Mouse (Mus musculus): ENCODE measurements around the gene Mcts1.

Mcts1 gene

DNA sequence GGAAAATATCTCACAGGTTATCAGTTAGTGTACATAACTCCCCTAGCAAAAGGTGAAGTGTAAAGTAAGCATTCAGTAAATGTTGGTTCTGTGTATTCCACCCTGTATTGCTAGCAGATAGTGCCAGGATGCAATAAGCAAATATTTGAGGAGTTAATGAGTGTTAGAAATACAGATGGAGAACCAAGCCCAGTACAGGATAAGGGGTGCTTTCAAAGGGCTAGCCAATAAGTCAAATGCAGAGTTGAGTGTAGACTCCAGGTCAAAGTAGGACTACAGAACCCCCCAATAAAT lies 35.2 kb downstream of the Mcts1 start:
- TF ChIP-seq GATA4 (IDR thresholded peaks at IDR 0.05; ENCODE audit: insufficient replicate concordance, low read length): no peak

DNA sequence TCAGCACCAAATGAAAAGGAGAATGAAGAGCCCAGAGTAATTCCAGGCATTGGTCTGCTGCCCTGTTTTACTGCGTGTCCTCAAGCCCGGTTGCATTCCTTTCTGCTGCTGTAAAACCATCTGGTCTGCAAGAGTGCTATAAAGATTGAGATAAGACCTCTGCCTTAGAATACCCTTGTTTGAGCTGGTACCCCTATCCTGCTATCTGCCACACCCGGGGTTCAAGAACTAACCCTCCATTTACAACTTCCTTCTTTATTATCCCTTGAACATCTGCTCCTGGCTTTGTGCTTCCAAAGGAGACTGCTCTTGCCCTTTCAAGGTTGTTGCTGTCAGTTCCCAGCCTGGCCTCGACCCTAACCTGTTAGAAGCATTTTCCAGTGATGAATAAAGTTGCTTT lies 41.1 kb downstream of the Mcts1 start:
- TF ChIP-seq GATA4 (IDR thresholded peaks at IDR 0.05; ENCODE audit: insufficient replicate concordance, low read length): no peak

DNA sequence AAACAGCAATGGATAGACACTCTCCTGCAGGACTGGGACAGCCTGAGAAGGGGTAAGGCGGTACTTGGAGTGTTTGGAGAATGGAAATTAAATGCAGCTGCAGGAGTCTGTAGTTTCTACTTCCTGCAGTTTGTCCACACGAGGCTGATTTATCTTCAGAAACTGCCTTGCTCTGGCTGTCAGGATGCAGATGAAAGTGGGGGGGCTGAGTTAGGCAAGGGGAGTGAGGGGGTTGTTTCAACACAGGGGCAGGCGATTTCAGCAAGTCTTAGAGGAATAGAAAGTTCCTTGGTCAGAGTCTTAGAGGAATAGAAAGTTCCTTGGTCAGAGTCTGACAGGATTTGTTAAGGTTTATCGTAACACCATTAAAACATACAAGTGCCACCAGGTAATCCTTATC lies 41.8 kb downstream of the Mcts1 start:
- no peak for TF ChIP-seq GATA4 (IDR thresholded peaks at IDR 0.05; ENCODE audit: insufficient replicate concordance, low read length)

DNA sequence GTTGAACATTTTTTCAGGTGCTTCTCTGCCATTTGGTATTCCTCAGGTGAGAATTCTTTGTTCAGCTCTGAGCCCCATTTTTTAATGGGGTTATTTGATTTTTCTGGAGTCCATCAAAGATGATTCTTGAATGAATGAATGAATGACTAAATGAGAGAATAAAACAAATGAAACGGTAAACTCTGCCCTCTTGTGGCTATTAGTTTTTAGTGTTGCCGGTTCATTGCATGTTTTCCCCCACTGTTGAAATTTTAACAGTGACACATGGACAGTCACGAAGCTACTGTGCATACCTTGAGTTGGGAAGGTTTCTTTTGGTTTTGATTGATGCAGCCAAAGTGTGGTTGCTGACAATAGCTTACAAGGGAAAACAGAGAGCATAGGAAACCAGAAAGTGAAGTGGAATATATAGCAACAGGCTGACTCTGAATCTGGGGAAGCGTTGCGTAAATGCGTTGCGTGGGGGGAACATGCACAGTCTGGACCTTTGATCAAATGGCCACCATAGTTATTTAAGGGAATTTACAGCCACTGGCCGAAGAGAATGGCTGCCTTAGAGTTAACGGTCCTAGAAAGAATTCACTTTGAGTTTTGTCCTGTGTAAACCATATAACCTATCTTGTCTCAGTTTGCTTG lies 50.1 kb downstream of the Mcts1 start:
- no peak for TF ChIP-seq GATA4 (IDR thresholded peaks at IDR 0.05; ENCODE audit: insufficient replicate concordance, low read length)

DNA sequence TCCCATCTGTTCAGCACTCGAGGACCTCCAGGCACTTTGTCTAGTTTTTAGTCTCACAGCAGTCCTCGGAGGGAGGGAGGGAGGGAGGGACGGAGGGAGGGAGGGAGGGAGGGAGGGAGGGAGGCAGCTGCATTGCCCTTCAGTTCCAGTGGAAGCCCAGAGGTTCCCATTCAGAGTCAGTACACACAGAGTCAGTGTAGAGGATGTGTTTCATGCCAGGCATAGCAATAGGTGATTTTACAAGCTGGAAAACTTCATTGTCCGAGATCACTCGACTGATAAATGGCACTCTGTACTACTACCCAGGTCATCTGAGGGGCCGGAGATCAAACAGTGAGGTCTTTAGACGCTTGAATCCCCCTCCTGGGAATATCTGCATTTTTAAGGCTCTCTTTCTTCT lies 50.8 kb downstream of the Mcts1 start:
- no peak for TF ChIP-seq GATA4 (IDR thresholded peaks at IDR 0.05; ENCODE audit: insufficient replicate concordance, low read length)

DNA sequence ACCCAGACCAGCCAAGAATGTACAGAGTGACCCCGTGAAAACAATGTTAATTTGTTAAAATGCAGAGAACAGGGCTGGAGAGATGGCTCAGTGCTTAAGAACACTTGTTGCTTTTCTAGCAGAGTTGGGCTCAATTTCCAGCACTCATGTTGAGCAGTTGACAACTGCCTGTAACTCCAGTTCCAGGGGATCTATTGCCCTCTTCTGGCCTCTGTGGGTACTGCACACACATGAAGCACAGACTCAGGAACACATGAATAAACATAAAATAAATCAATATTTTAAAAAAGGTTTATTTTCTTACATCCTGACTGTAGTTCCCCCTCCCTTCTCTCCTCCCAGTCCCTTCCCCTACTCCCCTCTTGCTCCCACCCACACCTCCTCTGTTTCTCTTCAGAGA lies 52.8 kb downstream of the Mcts1 start:
- TF ChIP-seq GATA4 (IDR thresholded peaks at IDR 0.05; ENCODE audit: insufficient replicate concordance, low read length): no peak

DNA sequence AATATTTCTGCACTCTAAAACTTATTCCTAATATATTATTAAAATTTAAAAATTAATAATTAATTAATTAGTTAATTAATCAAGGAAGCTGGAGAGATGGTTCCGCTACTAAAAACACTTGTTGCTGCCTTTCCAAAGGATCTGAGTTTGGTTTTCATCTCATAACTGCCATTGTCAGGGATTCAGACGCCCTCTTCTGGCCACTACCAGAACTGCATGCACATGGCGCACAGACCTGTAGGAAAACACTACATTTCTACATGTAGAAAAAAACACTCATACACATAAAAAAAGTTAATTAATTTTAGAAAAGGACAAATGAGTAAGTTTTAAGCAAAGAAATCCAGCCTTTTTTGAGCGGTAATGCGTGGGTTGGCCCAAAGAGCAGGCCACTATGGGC lies 54.3 kb downstream of the Mcts1 start:
- no peak for TF ChIP-seq GATA4 (IDR thresholded peaks at IDR 0.05; ENCODE audit: insufficient replicate concordance, low read length)

DNA sequence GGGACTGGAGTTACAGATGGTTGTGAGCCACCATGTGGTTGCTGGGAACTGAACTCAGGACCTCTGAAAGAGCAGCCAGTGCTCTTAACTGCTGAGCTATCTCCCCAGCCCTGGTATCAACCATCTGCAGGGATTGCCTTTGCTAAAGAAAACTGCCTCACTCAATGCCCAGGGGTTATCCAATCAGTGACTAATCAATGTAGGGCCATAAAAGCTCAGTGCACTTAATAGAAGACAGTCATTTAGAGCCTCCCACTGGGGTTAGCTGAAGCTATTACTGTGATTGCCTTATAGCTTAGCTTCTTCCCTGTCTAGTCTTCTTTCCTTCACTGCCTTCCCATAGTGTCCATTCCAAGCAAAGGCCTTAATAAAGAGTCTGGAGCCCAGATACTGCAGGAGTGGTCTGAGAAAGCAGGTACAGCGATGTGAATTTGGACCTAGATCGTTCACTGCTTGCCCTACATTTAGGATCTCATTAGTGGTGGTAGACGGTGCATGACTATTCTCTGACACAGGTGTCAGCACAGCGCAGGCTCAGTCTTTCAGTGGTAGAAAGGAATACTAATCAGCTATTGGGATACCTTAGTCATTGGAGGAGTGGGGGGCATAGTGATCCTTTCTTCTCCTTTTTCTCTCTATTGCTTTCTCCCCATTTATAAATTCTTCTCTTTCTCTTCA lies 56.0 kb downstream of the Mcts1 start:
- TF ChIP-seq GATA4 (IDR thresholded peaks at IDR 0.05; ENCODE audit: insufficient replicate concordance, low read length): no peak
